Mouse (Mus musculus): ENCODE measurements around the gene Pxt1. TPM values are rescaled to one million over a fixed set of nuclear protein-coding genes. Genes with fewer than 3 reads are reported as not detected.

Pxt1 gene
- polyA plus RNA-seq, 1 experiment from 2014 or later, result not detected

GRCm38 (mm10) chr17:28904546-28905376, 38.9 kb downstream of the Pxt1 start:
- Histone ChIP-seq H3K4me3 (no peak overlapping the region), H3K27ac (replicated peaks) (peak overlapping the region; percentile 80), H3K4me1 (replicated peaks) (peaks cover 20% of the 10 kb centered on the region), H3K9ac (peak overlapping the region; percentile 38; the same call in 1 of the 2 replicates), H3K36me3 (no peaks in the 10 kb centered on the region), H3K4me2 (no peak overlapping the region), H3K27me3 (peaks cover 8% of the 10 kb centered on the region; the same call in 1 of the 2 replicates), H3K9me3 (no peaks in the 10 kb centered on the region)
- WGBS, result 37% methylated on average over 23 of the region's 23 CpGs
- ATAC-seq (ENCODE audit: low read depth), result peak; percentile 89

- no peaks in the 10 kb centered on the region for H3K27me3 ChIP-seq
- no peak for ATAC-seq (ENCODE audit: low read depth)
- H3K9me3 ChIP-seq, result no peaks in the 10 kb centered on the region
- peaks cover 19% of the 10 kb centered on the region for H3K4me1 ChIP-seq (replicated peaks)
- no peaks in the 10 kb centered on the region for H3K36me3 ChIP-seq
- no peak overlapping the region for H3K4me3 ChIP-seq
- H3K27ac ChIP-seq (replicated peaks), result no peak overlapping the region
- 68% methylated on average over 4 of the region's 4 CpGs for WGBS
- H3K4me2 ChIP-seq, result no peak overlapping the region
- no peak overlapping the region for H3K9ac ChIP-seq
Measured at GRCm38 (mm10) chr17:28901559-28901958, 42.1 kb downstream of the Pxt1 start.

GRCm38 (mm10) chr17:28899427-28899826, 44.2 kb downstream of the Pxt1 start:
- WGBS, result 82% methylated on average over 19 of the region's 19 CpGs
- Histone ChIP-seq H3K4me1 (replicated peaks) (peaks cover 9% of the 10 kb centered on the region), H3K9ac (no peak overlapping the region), H3K36me3 (no peaks in the 10 kb centered on the region), H3K4me2 (no peak overlapping the region), H3K27me3 (no peaks in the 10 kb centered on the region), H3K27ac (replicated peaks) (no peak overlapping the region), H3K9me3 (no peaks in the 10 kb centered on the region), H3K4me3 (no peak overlapping the region)
- ATAC-seq (ENCODE audit: low read depth), result no peak

GRCm38 (mm10) chr17:28898249-28898648, 45.4 kb downstream of the Pxt1 start:
- Histone ChIP-seq H3K36me3 (no peaks in the 10 kb centered on the region), H3K4me1 (replicated peaks) (peaks cover 7% of the 10 kb centered on the region; the same call in 1 of the 2 replicates), H3K27me3 (no peaks in the 10 kb centered on the region), H3K4me2 (no peak overlapping the region), H3K9me3 (no peaks in the 10 kb centered on the region; the same call in 1 of the 2 replicates), H3K9ac (no peak overlapping the region), H3K27ac (replicated peaks) (no peak overlapping the region), H3K4me3 (no peak overlapping the region)
- 87% methylated on average over 5 of the region's 5 CpGs for WGBS
- ATAC-seq (ENCODE audit: low read depth), result no peak

GRCm38 (mm10) chr17:28897817-28898216, 45.8 kb downstream of the Pxt1 start:
- Histone ChIP-seq H3K9me3 (no peaks in the 10 kb centered on the region; the same call in 1 of the 2 replicates), H3K4me2 (no peak overlapping the region), H3K27me3 (no peaks in the 10 kb centered on the region), H3K36me3 (no peaks in the 10 kb centered on the region), H3K27ac (replicated peaks) (no peak overlapping the region), H3K4me1 (replicated peaks) (peaks cover 7% of the 10 kb centered on the region; the same call in 1 of the 2 replicates), H3K9ac (no peak overlapping the region), H3K4me3 (no peak overlapping the region)
- ATAC-seq (ENCODE audit: low read depth), result no peak
- WGBS, result 85% methylated on average over 5 of the region's 5 CpGs

- Histone ChIP-seq H3K9ac (no peak overlapping the region), H3K4me3 (no peak overlapping the region), H3K36me3 (no peaks in the 10 kb centered on the region), H3K9me3 (no peaks in the 10 kb centered on the region; the same call in 1 of the 2 replicates), H3K27me3 (no peaks in the 10 kb centered on the region), H3K27ac (replicated peaks) (no peak overlapping the region), H3K4me2 (no peak overlapping the region), H3K4me1 (replicated peaks) (peaks cover 7% of the 10 kb centered on the region; the same call in 1 of the 2 replicates)
- WGBS, result 88% methylated on average over 11 of the region's 11 CpGs
- ATAC-seq (ENCODE audit: low read depth), result no peak
Measured at GRCm38 (mm10) chr17:28896095-28896780, 47.4 kb downstream of the Pxt1 start.

GRCm38 (mm10) chr17:28895217-28895875, 48.3 kb downstream of the Pxt1 start:
- no peaks in the 10 kb centered on the region for H3K27me3 ChIP-seq
- peaks cover 7% of the 10 kb centered on the region; the same call in 1 of the 2 replicates for H3K4me1 ChIP-seq (replicated peaks)
- no peak overlapping the region for H3K9ac ChIP-seq
- H3K9me3 ChIP-seq, result no peaks in the 10 kb centered on the region; the same call in 1 of the 2 replicates
- 95% methylated on average over 21 of the region's 21 CpGs for WGBS
- no peak overlapping the region for H3K4me3 ChIP-seq
- no peak for ATAC-seq (ENCODE audit: low read depth)
- no peak overlapping the region for H3K4me2 ChIP-seq
- H3K27ac ChIP-seq (replicated peaks), result no peak overlapping the region
- no peaks in the 10 kb centered on the region for H3K36me3 ChIP-seq

GRCm38 (mm10) chr17:28894050-28894767, 49.4 kb downstream of the Pxt1 start:
- Histone ChIP-seq H3K4me3 (no peak overlapping the region), H3K27ac (replicated peaks) (no peak overlapping the region), H3K4me2 (no peak overlapping the region), H3K9ac (no peak overlapping the region), H3K27me3 (no peaks in the 10 kb centered on the region), H3K4me1 (replicated peaks) (peaks cover 7% of the 10 kb centered on the region; the same call in 1 of the 2 replicates), H3K9me3 (no peaks in the 10 kb centered on the region; the same call in 1 of the 2 replicates), H3K36me3 (no peaks in the 10 kb centered on the region)
- WGBS, result 91% methylated on average over 11 of the region's 11 CpGs
- ATAC-seq (ENCODE audit: low read depth), result no peak

GRCm38 (mm10) chr17:28886266-28886665, 57.4 kb downstream of the Pxt1 start:
- no peaks in the 10 kb centered on the region for H3K27me3 ChIP-seq
- no peak overlapping the region for H3K27ac ChIP-seq (replicated peaks)
- no peaks in the 10 kb centered on the region for H3K4me1 ChIP-seq (replicated peaks)
- no peaks in the 10 kb centered on the region; the same call in 1 of the 2 replicates for H3K9me3 ChIP-seq
- H3K9ac ChIP-seq, result no peak overlapping the region
- no peak for ATAC-seq (ENCODE audit: low read depth)
- 82% methylated on average over 8 of the region's 8 CpGs for WGBS
- H3K36me3 ChIP-seq, result no peaks in the 10 kb centered on the region
- H3K4me3 ChIP-seq, result no peak overlapping the region
- no peak overlapping the region for H3K4me2 ChIP-seq

GRCm38 (mm10) chr17:28885231-28885630, 58.4 kb downstream of the Pxt1 start:
- Histone ChIP-seq H3K9ac (no peak overlapping the region), H3K36me3 (no peaks in the 10 kb centered on the region), H3K27me3 (peaks cover 6% of the 10 kb centered on the region), H3K27ac (replicated peaks) (no peak overlapping the region), H3K4me3 (no peak overlapping the region), H3K4me1 (replicated peaks) (peaks cover under 1% of the 10 kb centered on the region), H3K9me3 (no peaks in the 10 kb centered on the region; the same call in 1 of the 2 replicates), H3K4me2 (no peak overlapping the region)
- ATAC-seq (ENCODE audit: low read depth), result no peak
- WGBS, result 90% methylated on average over 8 of the region's 8 CpGs

All from neural tube, embryonic 13.5 days (tissue).